Mouse (Mus musculus) heart, adult 2 months (tissue): ENCODE measurements around the gene Lsm3. TPM values are rescaled to one million over a fixed set of nuclear protein-coding genes. Genes with fewer than 3 reads are reported as not detected.

Source experiments
- DNase-seq, 2 experiments: peaks; one replicate each; pipeline ENCODE4 v3.0.0; 2021
- H3K27ac ChIP-seq: fragments of 200-600 bp; 2 replicates; pipeline ENCODE4 v1.8.1; 2022
- H3K27me3 ChIP-seq: fragments of 200-500 bp; 2 replicates; pipeline ENCODE4 v1.6.1; 2012; ENCODE audit warnings: mild to moderate bottlenecking, low read length, inconsistent platforms, mixed read lengths; ENCODE audit not compliant: control insufficient read depth, insufficient read depth
- H3K36me3 ChIP-seq: fragments of 200-500 bp; 2 replicates; pipeline ENCODE4 v1.6.1; 2012; ENCODE audit warnings: low read length, inconsistent platforms; ENCODE audit not compliant: control insufficient read depth, insufficient read depth
- H3K4me1 ChIP-seq: fragments of 200-500 bp; 2 replicates; pipeline ENCODE4 v1.6.1; 2011; ENCODE audit warnings: low read length; ENCODE audit not compliant: control insufficient read depth, insufficient read depth
- H3K4me3 ChIP-seq: fragments of 200-600 bp; 2 replicates; pipeline ENCODE4 v1.8.1; 2022
- H3K79me2 ChIP-seq: fragments of 200-500 bp; replicated peaks from 2 replicates; pipeline ENCODE4 v1.6.1; 2012; ENCODE audit warnings: mild to moderate bottlenecking, inconsistent platforms, low read length, moderate library complexity, mixed read lengths; ENCODE audit not compliant: control insufficient read depth, insufficient read depth
- H3K9ac ChIP-seq: fragments of 200-500 bp; 2 replicates; pipeline ENCODE4 v1.6.1; 2012; ENCODE audit warnings: low read depth, mild to moderate bottlenecking, control low read depth, inconsistent platforms, low read length, mixed read lengths
- CTCF ChIP-seq: fragments of 200-600 bp; IDR thresholded peaks from 2 replicates; pipeline ENCODE4 v1.8.1; 2022; ENCODE audit warnings: antibody characterized with exemption, mild to moderate bottlenecking, moderate library complexity
- EP300 ChIP-seq: fragments of 200-500 bp; IDR thresholded peaks from 2 replicates; pipeline ENCODE4 v1.6.1; 2011; ENCODE audit warnings: low read depth, low read length, control low read depth; ENCODE audit not compliant: insufficient read depth
- POLR2A ChIP-seq: fragments of 200-500 bp; IDR thresholded peaks from 2 replicates; pipeline ENCODE4 v1.6.1; 2011; ENCODE audit warnings: mild to moderate bottlenecking, low read depth, low read length, control low read depth; ENCODE audit not compliant: insufficient read depth
- WGBS: fragments of 180-500 bp; shearing (Covaris S2); methylation state at CpG from one replicate; pipeline ENCODE4 v1.1.7; 2018; 5-methylcytosine and 5-hydroxymethylcytosine counted together
- intact Hi-C: fragments of 180-260 bp; cut with DNase I; formaldehyde crosslinking; loops from one replicate; pipeline ENCODE4 v1.15.1; 2025
- polyA plus RNA-seq: library from polyadenylated mRNA; depleted of rRNA; stranded (reverse); fragments of >200 nt; gene quantifications from 2 replicates; pipeline ENCODE4 v1.2.3, GENCODE M21; 2012
- total RNA-seq, 2 experiments: library from RNA; stranded (reverse); gene quantifications; 2 replicates each; pipeline ENCODE4 v1.2.3; 2021

Gene Lsm3
- total and polyA plus RNA-seq, 3 experiments, result 31.0 to 59.7 (median 55.8) TPM

- DNase-seq, result no peak
- no peak overlapping the region for H3K4me3 ChIP-seq
- H3K79me2 ChIP-seq, result no peaks in the 10 kb centered on the region
- no peaks in the 10 kb centered on the region for H3K4me1 ChIP-seq
- H3K27ac ChIP-seq, result no peak overlapping the region
- intact Hi-C loops, result no loop called here
- H3K27me3 ChIP-seq, result no peaks in the 10 kb centered on the region
- no peaks in the 10 kb centered on the region for H3K36me3 ChIP-seq
- H3K9ac ChIP-seq, result no peak overlapping the region
- WGBS, result 96% methylated on average over 3 of the region's 3 CpGs
- TF ChIP-seq POLR2A (no peak), CTCF (no peak), EP300 (no peak)
Measured at GRCm38 (mm10) chr6:91551671-91552070, 35.9 kb downstream of the Lsm3 start.

- no peaks in the 10 kb centered on the region for H3K36me3 ChIP-seq
- no peak overlapping the region for H3K4me3 ChIP-seq
- H3K27me3 ChIP-seq, result no peaks in the 10 kb centered on the region
- no peaks in the 10 kb centered on the region for H3K79me2 ChIP-seq
- WGBS, result 43% methylated on average over 3 of the region's 3 CpGs
- DNase-seq, result no peak
- no peak overlapping the region for H3K9ac ChIP-seq
- no peaks in the 10 kb centered on the region for H3K4me1 ChIP-seq
- H3K27ac ChIP-seq, result no peak overlapping the region
- intact Hi-C loops, result no loop called here
- no peak for TF ChIP-seq POLR2A
- TF ChIP-seq CTCF, result no peak
- TF ChIP-seq EP300, result no peak
Measured at GRCm38 (mm10) chr6:91552693-91553092, 37.0 kb downstream of the Lsm3 start.

- Histone ChIP-seq H3K4me3 (no peak overlapping the region), H3K36me3 (no peaks in the 10 kb centered on the region), H3K4me1 (no peaks in the 10 kb centered on the region), H3K9ac (no peak overlapping the region), H3K27me3 (no peaks in the 10 kb centered on the region), H3K79me2 (no peaks in the 10 kb centered on the region), H3K27ac (no peak overlapping the region)
- WGBS, result 59% methylated on average over 1 of the region's 1 CpGs
- intact Hi-C loops, result no loop called here
- TF ChIP-seq CTCF (no peak), EP300 (no peak), POLR2A (no peak)
- DNase-seq, result no peak
Measured at GRCm38 (mm10) chr6:91558565-91558964, 42.8 kb downstream of the Lsm3 start.

GRCm38 (mm10) chr6:91559371-91559770, 43.6 kb downstream of the Lsm3 start:
- no peaks in the 10 kb centered on the region for H3K36me3 ChIP-seq
- 71% methylated on average over 4 of the region's 4 CpGs for WGBS
- H3K4me3 ChIP-seq, result no peak overlapping the region
- H3K27ac ChIP-seq, result no peak overlapping the region
- DNase-seq, result no peak
- TF ChIP-seq CTCF, result no peak
- no peak for TF ChIP-seq EP300
- TF ChIP-seq POLR2A, result no peak
- intact Hi-C loops, result no loop called here
- no peaks in the 10 kb centered on the region for H3K4me1 ChIP-seq
- H3K27me3 ChIP-seq, result no peaks in the 10 kb centered on the region
- H3K9ac ChIP-seq, result no peak overlapping the region
- H3K79me2 ChIP-seq, result no peaks in the 10 kb centered on the region

- 96% methylated on average over 3 of the region's 3 CpGs for WGBS
- intact Hi-C loops, result no loop called here
- no peaks in the 10 kb centered on the region for H3K27me3 ChIP-seq
Measured at GRCm38 (mm10) chr6:91560186-91560585, 44.5 kb downstream of the Lsm3 start.

GRCm38 (mm10) chr6:91563031-91563430, 47.3 kb downstream of the Lsm3 start:
- intact Hi-C loops, result no loop called here
- Histone ChIP-seq H3K27me3 (no peaks in the 10 kb centered on the region), H3K36me3 (no peaks in the 10 kb centered on the region)

More at GRCm38 (mm10) chr6:91560186-91560585, 44.5 kb downstream of the Lsm3 start:
- Histone ChIP-seq H3K79me2 (no peaks in the 10 kb centered on the region), H3K9ac (no peak overlapping the region), H3K36me3 (no peaks in the 10 kb centered on the region), H3K27ac (no peak overlapping the region), H3K4me1 (no peaks in the 10 kb centered on the region), H3K4me3 (no peak overlapping the region)
- TF ChIP-seq EP300 (no peak), POLR2A (no peak), CTCF (no peak)
- DNase-seq, result no peak

More at GRCm38 (mm10) chr6:91563031-91563430, 47.3 kb downstream of the Lsm3 start:
- no peak overlapping the region for H3K27ac ChIP-seq
- WGBS, result 42% methylated on average over 3 of the region's 3 CpGs
- TF ChIP-seq EP300 (no peak), CTCF (no peak), POLR2A (no peak)
- DNase-seq, result no peak
- H3K79me2 ChIP-seq, result no peaks in the 10 kb centered on the region
- no peaks in the 10 kb centered on the region for H3K4me1 ChIP-seq
- H3K4me3 ChIP-seq, result no peak overlapping the region
- no peak overlapping the region for H3K9ac ChIP-seq
